Mouse (Mus musculus) spleen, postnatal 14 days (tissue): ENCODE measurements at regions not wholly inside any gene's neighbourhood (a gene's known extent, or its start where the extent isn't known, plus 50 kb on each side); places are given as distances from the start of the nearest gene placed in this dataset.

Experiments used
- DNase-seq, 2 experiments: peaks; one replicate each; pipeline ENCODE4 v3.0.0; 2021 to 2022; ENCODE audit warnings: low spot score in 2 of 2

DNA sequence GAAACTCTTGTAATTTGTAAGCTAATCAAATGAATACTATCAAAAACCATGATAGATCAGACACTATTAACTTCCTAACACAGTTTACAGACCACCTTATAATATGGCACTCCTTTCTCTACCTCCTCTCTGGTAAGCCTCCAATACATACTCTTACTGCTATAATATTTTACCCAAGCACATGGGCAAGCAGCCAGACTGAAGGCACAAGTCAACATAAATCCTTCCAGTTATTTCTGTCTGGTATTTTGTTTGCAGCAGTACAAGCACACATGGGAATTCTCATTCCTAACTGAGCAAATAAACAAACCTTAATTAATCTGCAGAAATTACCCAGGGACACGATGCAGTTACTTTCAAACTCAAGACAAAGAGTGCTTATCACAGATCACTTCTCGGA lies 210.7 kb upstream of the Zc3h12c start:
- DNase-seq: no peak

DNA sequence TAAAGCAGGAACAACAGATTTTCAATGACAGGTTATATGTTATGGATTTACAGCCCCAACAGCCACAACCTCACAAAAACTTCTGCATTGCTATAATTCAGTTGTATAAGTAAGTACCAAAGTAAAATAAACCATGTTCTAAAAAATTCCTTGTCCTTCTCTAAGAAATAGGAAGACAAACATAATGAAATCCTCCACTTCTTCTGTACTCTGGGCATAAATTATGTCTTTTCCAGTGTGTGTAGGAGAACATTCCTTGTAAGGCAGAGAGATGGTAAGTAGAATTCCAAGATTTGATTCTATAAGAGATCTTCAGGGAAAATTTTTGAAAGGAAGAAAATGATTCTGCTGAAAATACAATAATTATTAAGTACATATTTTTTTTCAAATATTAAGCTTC lies 209.4 kb upstream of the Zc3h12c start:
- DNase-seq: no peak

DNA sequence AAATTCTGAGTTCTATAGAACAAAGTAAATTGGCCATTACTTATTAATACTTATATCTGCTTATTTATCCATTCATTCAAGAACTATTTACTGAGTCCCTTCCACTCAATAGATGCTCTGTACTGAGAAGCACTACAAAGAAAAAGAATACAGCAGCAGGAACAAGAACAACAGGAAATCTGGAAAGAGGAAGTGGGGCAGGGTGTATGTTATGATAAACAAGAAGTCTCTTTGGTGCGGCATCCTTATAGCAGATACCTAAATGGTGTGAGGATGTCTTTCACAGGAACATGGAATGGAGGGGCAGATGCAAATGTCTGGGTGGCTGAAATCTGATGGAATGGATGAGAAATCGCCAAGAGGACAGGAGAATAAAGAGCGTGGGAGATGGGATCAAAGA lies 208.5 kb upstream of the Zc3h12c start:
- no peak for DNase-seq

DNA sequence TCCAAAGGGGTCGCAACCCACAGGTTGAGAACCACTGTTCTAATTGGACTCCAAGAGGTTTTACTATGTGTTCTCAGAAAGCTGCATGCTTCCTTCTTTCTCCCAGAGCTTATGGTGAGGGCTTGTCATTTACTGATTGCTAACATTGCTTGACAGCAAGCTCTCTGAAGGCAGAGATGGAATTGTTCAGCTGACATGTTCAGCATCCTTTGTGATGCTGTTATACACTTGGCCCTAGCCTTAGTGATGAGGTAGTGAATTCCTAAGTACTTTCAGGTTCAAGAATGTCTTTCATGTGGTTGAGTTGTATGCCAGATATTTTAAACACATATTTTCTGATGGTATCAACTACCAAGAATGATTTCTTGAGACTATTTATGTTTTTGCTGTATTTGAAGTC lies 202.9 kb upstream of the Zc3h12c start:
- no peak for DNase-seq

DNA sequence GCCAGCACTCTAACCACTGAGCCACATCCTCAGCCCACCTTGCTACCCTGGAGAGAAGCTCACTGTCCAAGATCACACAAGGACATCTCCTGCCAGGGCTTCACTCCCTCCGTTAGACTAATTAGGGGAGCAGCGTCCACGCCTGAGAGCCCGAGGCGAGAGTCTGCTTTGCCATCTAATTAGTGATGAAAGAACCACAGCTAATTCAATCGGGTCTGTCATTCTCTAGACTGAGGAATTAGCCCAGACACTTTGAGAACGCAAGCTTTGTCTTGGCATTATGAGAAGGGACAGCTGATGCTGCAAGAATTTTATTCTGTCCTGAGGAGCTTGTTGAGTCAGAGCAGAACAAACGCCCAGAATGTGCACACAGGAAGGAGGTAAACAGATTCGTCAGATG lies 200.5 kb upstream of the Zc3h12c start:
- no peak for DNase-seq

DNA sequence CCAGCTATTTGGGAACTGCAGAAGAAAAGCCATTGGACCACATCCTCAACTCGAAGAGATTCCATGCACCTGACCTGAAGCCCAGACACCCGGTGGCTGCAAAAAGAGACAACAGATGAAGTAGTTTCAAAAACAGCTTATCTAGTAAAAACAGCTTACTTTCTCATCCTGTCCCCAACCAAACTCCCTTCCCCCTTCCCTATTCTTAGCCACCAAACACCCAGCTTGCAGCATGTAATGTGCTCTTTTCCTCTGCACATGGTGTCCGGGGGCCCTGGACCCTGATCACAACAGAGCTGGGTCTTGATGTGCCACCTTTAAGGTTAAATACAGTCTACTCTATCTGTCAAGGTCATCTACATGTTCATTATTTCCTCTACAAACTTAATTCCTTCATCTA lies 199.7 kb upstream of the Zc3h12c start:
- DNase-seq: no peak

DNA sequence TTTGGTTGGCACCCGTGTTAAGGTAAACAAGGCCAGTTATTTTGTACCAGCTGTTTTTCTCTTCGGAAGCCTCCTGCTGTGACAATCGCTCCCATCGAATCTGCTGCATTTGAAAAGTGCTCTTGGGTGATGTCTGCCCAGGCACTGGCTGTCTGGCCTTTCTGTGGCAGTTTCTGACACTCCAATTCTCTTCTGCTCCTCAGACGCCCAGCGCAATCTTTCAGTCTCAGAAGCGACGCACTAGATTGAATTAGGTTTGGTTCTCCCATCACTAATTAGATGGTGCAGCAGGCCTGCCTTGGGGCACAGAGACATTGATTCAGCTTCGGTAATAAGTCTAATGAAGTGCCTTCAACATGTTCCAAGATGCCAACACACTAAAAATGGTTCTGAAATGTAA lies 197.7 kb upstream of the Zc3h12c start:
- DNase-seq: no peak

DNA sequence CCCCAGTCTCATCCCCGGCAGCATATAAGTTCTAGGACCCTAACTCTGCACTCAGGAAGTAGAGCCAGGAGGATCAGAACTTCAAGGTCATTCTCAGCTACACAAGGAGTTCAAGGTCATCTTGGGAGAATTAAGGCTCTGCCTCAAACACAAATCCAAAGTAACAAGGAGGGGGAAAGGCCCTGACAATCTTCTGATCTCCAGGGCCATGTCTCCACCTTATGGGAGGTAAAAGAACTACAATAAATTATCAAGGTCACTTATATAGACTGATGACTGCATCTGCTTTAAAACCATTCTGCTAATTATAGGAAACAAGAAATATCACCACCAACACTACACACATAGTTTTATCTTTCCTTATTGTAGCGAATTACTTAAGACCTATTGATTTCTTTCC lies 193.2 kb upstream of the Zc3h12c start:
- no peak for DNase-seq

DNA sequence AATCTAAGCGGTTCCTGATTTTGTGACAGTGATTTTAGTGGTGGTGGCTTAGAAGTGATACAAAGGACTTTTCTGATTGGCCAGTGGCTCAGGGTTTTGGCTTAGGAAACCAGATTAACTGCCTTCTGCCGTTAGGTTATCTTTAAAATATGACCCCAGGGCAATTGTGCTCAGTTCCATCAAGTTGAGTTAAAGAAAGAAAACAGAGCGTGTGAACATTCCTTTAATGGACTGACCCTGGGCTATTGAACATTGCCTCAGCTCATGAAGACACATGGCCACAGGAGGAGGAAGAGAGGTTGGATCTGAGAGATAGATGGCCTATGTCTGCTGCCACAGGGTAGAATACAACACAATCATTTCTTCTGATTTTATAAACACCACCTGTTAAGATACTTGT lies 191.0 kb upstream of the Zc3h12c start:
- no peak for DNase-seq

DNA sequence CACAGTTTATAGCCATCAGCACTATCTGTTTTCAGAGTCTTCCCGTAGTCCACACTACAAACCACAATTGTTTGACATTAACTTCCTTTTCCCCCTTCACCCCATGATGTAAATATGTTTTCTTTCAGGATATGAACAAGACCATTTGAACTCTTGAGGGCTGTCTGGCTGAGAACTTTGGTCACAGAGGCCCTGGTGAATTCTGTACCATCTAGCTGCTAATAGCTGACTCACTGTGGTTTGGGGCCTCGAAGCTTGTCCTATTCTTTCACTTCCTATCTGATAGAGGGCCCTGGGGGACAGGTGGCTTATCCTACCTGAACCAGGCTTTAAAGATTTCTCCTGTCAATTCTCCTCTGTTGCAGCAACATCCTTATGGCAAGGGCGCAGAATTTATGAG lies 188.2 kb upstream of the Zc3h12c start:
- DNase-seq: no peak

DNA sequence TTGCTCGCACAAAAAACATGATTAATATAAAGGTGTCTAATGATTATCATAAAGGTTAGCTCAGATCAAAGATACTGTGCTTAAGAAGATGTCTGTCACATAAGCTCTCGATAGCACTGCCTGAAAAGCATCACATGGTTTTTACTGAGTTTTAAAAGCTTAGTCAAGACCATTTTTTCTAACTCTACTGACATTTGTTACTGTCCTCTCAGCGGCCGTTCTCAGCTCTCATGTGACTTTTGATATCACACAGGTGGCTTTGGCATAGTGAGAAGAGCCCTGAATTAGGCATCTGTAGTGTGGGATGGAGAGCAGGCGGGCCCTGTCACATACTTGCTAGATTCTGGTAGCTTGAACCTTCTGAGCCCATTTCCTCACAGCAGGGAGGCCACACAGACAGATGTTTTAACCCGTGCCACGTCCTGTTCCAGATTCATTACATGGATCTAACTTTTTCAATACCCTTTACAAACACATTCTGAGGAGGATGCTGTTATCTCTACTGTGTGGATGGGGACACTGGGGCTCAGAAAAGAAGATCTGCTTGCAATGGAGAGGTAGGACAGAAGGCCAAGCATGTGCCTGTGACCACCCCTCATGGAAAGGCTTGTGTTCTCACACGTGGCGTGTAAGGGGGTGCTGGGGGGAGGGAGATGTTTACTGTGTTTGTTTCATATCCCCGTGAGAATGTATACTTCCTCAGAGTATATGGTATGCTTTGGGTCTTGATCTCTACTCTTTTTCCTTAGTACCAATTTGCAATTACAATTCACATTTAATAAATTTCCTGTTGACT lies 187.0 kb upstream of the Zc3h12c start:
- no peak for DNase-seq

DNA sequence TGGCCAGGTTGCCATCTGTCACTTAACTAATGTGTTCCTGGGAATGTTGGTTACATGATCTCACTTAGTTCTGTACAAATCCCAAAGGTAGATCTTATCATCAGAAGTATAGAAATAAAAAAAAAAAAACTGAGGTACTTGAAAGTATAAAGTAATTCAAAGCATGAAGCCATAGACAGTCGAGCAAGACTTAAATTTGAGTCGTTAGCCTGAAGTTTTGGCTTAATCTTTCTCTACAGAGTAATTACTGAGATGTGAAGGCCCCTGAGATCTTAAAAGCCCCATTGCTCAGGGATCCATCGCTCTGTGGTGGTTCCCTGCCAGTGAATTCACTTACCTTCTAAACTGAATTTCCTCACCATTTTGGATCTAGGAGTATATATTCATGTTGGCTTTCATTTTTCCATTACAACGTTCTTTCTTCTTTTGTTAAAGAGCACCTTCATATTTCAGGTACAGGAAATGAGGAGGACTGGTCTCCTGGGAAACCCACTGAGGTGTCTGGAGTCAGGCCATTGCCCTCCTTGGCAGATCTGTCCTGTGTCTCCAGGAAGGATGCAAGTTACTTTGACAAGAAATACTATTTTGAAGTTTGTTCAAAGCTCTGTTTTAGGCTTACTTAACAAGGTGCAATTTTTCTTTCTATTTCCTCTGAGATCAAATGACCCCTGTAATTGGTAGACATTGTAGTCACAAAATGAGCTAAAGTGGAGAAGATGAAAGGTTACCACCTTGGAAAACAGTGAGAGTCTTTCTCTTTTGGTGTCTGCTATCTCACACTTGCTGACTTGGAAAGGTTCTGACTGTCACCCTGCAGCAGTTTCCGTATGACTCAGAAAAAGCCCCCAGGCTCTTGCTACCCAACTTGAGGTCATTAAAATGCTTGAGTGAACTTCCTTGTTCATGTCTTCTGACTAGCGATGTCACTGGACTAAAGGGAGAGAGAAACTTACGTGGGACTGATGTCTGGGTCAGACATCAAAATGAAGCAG lies 180.5 kb upstream of the Zc3h12c start:
- DNase-seq: no peak

DNA sequence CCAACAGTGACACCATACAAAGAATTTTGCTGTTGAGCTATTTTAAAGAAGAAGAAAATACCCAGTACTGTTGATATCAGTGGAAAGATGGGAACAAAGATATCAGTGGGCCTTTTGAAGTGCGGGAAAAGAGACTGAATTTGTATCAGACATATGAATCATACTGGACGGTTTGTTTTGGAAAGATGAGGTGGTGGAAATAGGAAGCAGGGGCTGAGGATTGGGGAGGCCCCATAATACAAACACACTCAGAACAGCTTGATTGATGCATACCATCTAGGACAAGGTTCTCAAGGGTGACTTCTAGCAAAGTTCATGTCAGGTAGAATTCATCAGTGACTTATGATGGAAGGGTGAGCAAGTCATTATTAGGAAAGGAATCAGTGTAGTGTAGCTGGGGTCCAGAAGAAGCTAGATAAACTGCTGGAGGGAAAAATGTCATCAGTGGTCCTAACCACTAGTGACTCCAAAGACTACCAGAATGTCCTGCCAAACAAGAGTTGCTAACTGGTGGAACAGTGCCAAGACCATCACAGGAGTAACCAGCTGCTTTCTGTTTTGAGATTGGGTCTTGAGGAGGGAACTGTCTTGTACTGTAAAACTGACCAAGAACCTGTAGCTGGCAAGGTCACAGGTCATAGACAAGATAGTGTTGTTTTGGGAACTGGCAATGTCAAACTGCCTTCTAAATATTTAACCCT lies 176.0 kb upstream of the Zc3h12c start:
- DNase-seq: no peak

DNA sequence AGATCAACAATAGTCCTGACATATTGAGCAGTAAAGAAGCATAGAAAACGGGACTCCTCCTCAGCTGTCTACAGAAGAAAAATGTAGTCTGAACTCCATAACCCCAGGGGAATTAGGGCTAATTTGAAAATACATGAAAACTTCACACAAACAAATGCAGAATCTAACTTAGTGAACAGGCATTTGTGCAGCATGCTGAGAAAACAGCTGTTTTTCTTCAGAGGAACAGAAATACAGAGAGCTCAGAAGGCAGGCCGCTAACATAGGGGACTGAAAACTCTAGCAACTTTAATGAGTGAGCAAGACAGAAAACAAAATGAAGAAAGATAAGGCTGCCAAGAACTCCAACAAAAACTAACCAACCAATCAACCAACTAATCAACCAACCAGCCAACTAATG lies 172.7 kb upstream of the Zc3h12c start:
- DNase-seq: no peak

DNA sequence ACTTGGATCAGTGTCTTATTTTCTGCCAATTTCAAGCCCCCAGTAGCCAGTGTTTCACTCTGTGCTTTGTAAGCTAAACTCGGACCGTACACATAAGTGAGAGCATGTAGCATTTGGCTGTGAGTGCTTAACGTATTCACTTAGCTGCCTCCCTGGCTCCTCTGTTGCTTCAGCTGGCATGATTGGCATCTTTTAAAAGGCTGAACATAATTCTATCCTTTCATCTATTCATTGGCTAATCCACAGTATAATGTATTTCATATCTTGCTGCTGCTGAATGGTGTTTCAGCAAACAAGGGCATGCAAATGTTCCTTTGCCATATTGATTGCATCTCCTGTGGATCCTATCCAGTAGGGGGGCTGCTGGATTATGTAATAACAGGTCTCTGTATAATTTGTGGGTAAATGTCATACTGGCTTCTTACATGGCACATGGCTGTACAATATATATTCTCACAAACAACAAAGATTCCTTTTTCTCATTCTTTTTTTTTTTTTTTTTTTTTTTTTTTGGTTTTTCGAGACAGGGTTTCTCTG lies 169.5 kb upstream of the Zc3h12c start:
- no peak for DNase-seq

DNA sequence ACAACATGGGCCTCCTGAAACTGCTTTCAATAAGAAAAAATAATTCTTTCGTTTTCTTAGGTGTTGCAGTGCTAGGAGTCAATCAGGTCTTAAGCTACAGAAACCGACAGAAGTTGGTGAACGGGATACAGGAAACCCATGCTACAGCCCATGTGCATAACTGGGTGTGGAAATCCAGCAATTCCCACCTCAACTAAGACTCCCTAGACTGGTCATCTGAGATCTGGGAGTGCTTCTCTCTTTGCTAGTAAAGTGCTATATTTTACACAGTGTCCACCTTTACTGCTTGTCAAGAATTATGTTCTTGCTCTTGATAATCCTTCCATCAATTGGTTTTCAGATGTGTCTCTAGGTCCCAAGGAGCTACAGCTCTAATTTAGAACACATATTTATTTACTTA lies 166.4 kb upstream of the Zc3h12c start:
- no peak for DNase-seq

DNA sequence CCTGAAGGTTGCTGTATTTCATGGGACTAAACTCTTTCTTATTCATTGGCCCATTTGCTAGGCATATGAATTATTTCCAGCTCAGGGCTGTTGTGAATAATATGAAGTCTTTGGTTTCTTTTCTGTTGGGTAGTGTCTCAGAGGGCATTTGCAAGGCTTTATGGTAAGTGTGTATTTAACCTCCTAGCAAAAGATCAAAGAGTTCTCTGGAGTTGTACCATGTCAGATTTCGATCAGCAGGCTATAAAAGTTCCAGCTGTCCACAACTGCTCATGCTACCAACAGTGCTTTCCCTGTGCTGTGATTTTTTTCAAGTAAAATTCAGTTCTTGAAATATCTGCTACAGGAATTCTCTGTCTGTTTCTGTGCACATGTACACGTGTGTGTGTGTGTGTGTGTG lies 165.5 kb upstream of the Zc3h12c start:
- DNase-seq: no peak

DNA sequence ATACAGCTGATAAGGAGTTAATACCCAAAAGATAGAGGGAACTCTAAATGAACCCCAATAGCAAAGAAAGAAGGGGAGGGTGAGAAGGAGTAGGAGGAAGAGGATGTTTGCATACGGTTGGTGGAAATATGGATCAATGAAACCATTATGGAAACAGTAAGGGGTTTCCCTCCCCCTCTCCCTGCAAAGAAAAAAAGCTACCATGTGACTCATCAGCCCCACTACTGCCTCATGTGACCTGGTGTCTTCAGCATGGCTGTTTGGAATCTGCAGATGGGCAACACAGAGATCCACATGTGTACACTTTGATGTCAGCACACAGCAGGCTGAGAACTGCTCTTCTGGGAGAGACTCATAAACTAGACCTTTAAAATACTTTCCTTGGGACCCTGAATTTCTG lies 163.4 kb upstream of the Zc3h12c start:
- DNase-seq: no peak

DNA sequence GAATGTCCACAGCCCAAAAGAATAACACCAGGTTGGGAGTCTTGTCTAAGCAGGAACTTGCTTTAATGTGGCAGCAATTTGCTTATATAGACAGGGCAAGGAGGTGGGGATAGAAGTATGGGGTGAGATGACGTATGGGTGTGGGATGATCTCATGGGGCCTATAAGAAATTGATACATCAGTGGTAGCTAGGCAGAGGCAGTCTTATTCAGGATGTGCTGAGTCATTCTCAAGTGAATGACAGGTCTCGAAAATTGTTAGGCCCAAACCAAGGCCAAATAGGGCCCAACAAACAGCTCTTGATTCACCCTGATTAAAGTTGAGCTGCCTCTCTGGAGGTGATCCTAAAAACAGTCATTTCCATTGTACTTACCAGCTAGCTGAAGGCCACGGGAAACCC lies 162.3 kb upstream of the Zc3h12c start:
- no peak for DNase-seq

DNA sequence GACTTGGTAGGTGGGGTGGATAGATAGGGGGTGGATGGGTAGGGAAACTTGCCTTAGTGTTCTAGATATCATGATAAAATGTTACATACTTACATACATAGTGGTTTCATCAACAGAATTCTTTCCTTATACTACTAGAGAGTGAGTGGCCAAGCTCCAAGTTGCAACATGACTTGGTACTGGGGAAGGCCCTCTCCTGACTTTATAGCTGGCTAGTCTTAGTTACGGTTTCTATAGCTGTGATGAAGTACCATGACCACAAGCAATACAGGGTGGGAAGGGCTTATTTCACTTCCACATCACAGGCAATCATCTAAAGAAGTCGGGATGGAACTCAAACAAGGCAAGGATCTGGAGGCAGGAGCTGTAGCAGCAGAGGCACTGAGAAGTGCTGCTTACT lies 156.0 kb upstream of the Zc3h12c start:
- DNase-seq: no peak

DNA sequence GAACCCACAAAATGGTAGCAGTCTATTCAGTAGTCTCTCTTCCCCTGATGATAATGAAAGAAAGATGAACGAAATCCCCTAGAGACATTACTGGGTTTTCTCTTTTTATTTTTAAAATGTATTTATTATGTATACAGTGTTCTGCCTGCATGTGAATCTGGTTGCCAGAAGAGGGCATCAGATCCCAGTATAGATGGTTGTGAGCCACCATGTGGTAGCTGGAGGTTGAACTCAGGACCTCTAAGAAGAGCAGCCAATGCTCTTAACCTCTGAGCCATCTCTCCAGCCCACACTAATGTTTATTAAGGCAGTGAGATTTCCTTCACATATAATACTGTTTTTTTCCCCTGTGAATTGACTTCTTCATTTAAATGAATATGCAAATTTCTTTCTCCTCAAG lies 155.4 kb upstream of the Zc3h12c start:
- DNase-seq: no peak

DNA sequence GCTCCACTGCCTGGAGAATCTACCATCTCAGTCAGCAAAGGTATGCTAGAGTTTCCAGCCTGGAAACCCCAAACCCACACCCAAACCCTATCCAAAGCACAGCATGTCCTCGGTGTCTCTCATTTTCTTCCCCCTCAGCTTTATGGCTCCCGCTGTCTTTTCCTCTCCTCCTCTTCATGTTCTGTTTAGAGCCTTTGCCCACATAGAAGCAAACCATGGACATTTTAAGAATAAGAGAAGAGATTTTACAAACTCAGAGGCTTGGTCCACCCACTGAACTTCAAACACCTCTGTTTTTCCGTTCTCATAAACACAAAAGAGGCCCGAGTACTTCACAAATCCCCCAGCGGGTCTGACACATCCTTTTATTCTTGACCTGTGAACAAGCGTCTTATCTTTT lies 154.9 kb upstream of the Zc3h12c start:
- no peak for DNase-seq
